ENCODE assay signal across 8 mouse cellular contexts in genomic region chr1:130717291-130717871, GRCm38 (mm10). TPM values are rescaled to one million over a fixed set of nuclear protein-coding genes. Genes with fewer than 3 reads are reported as not detected.
A peak's percentile ranks its signal among the peaks of the same experiment; 100 is the strongest.
DNase-seq lines count a peak whose midpoint lies in the region; ATAC-seq lines count a peak whose summit lies in the region.

TSS of gene Yod1 (plus strand) at chr1:130717327.

- H3K9me3 ChIP-seq in intestine, embryonic 15.5 days = no peaks in the 10 kb centered on the region

- H3K4me2 ChIP-seq in intestine, embryonic 15.5 days (replicated peaks) = peak within 1 kb of the TSS; percentile 86

- H3K27ac ChIP-seq in intestine, embryonic 15.5 days = peak within 1 kb of the TSS; percentile 74

- no peaks in the 10 kb centered on the region for H3K27me3 ChIP-seq in intestine, embryonic 15.5 days (replicated peaks)

- intact Hi-C loops in gastrocnemius, postnatal 36 days (cut with DNase I) = no loop called here
- intact Hi-C loops in left cerebral cortex, postnatal 25 days (cut with DNase I) = loop anchor here (2.0 to 5.0 kb wide), 2 partner anchors 23 to 335 kb away; no protein-coding TSS in a partner anchor

- DNase-seq in adrenal gland, adult 8-10 months = peak; percentile 76
- DNase-seq in embryo, embryonic 11.5 days (ENCODE audit: low read depth, low spot score) = peak; percentile 86
- DNase-seq in gastrocnemius, postnatal 36 days = peak; percentile 89 to 90
- peak; percentile 90 for DNase-seq in left cerebral cortex, postnatal 25 days (ENCODE audit: low spot score in 2 of 2)
- DNase-seq in mesoderm, embryonic 11.5 days (ENCODE audit: low read depth, low spot score) = peak; percentile 94
- DNase-seq in right cerebral cortex, postnatal 25 days = peak; percentile 92
- DNase-seq in urinary bladder, postnatal 36 days (ENCODE audit: low spot score in 2 of 2) = peak; percentile 82 to 88

- H3K4me1 ChIP-seq in intestine, embryonic 15.5 days (replicated peaks) = peaks cover 6% of the 10 kb centered on the region; the same call in 1 of the 2 replicates

- under 1% methylated on average over 54 of the region's 54 CpGs for WGBS in intestine, embryonic 15.5 days

- H3K9ac ChIP-seq in intestine, embryonic 15.5 days = peak within 1 kb of the TSS; percentile 93

- 0 out of 2 replicates have a peak, but pooled peaks cover 3% of the 10 kb centered on the region for H3K36me3 ChIP-seq in intestine, embryonic 15.5 days

- ATAC-seq in intestine, embryonic 15.5 days = peak; percentile 76

- H3K4me3 ChIP-seq in intestine, embryonic 15.5 days (replicated peaks) = peak within 1 kb of the TSS; percentile 81

RNA-seq across cellular contexts. Expression of gene Yod1, which starts in this region (rescaled TPM):
- 10 to 100 TPM in 2 of 4 experiments, 1 to 10 TPM in 2; 7.8 to 16.6 (median 11.6) TPM for total RNA-seq in adrenal gland, adult 8-10 months (2022)
- total RNA-seq in gastrocnemius, postnatal 36 days (2021) = 1 to 10 TPM; 3.0 to 3.9 TPM
- polyA plus RNA-seq in intestine, embryonic 15.5 days (2015; fragmentation: Nextera tagmentation; extraction: Ambion mirVana) = 10.2 and 10.5 TPM in 2 replicates
- total RNA-seq in left cerebral cortex, postnatal 25 days (2021) = 10 to 100 TPM; 16.2 to 16.9 TPM

Comparison
In these comparisons a context has a peak if more than half of its experiments do, and no peak if none do; other contexts are left out.
1. Peak in every context shown above with its lines: DNase-seq, ATAC-seq, H3K4me3 ChIP-seq and H3K27ac ChIP-seq.